Mouse (Mus musculus): ENCODE data around the gene Arl5c.

Arl5c gene

GRCm38 (mm10) chr11:98019883-98020610 lies 24.1 kb upstream of the Arl5c start:
- no peak for DNase-seq

- DNase-seq, result peak in 1 of 2 experiments; percentile 40
These were observed 23.1 kb upstream of the Arl5c start for GRCm38 (mm10) chr11:98018858-98019641.

- no peak for DNase-seq
These were observed 22.2 kb upstream of the Arl5c start for GRCm38 (mm10) chr11:98018222-98018621.

GRCm38 (mm10) chr11:98016824-98017223 lies 20.8 kb upstream of the Arl5c start:
- DNase-seq, result no peak

GRCm38 (mm10) chr11:98016177-98016576 lies 20.2 kb upstream of the Arl5c start:
- no peak for DNase-seq

GRCm38 (mm10) chr11:98012831-98013230 lies 16.9 kb upstream of the Arl5c start:
- no peak for DNase-seq

GRCm38 (mm10) chr11:98011716-98012115 lies 15.7 kb upstream of the Arl5c start:
- no peak for DNase-seq

GRCm38 (mm10) chr11:98008087-98008486 lies 12.1 kb upstream of the Arl5c start:
- no peak for DNase-seq

- no peak for DNase-seq
These were observed 9.7 kb upstream of the Arl5c start for GRCm38 (mm10) chr11:98005686-98006085.

GRCm38 (mm10) chr11:98005076-98005475 lies 9.1 kb upstream of the Arl5c start:
- no peak for DNase-seq

- no peak for DNase-seq
These were observed 8.2 kb upstream of the Arl5c start for GRCm38 (mm10) chr11:98004161-98004560.

- no peak for DNase-seq
These were observed 7.2 kb upstream of the Arl5c start for GRCm38 (mm10) chr11:98003171-98003671.

- peak; percentile 69 to 90 for DNase-seq
These were observed 6.6 kb upstream of the Arl5c start for GRCm38 (mm10) chr11:98002627-98003026.

GRCm38 (mm10) chr11:98001986-98002385 lies 6.0 kb upstream of the Arl5c start:
- no peak for DNase-seq

GRCm38 (mm10) chr11:98001351-98001824 lies 5.4 kb upstream of the Arl5c start:
- DNase-seq, result no peak

GRCm38 (mm10) chr11:98000378-98001140 lies 4.6 kb upstream of the Arl5c start:
- no peak for DNase-seq

- no peak for DNase-seq
These were observed 3.8 kb upstream of the Arl5c start for GRCm38 (mm10) chr11:97999748-98000147.

GRCm38 (mm10) chr11:97998898-97999608 lies 3.1 kb upstream of the Arl5c start:
- no peak for DNase-seq

- no peak for DNase-seq
These were observed 2.3 kb upstream of the Arl5c start for GRCm38 (mm10) chr11:97998074-97998793.

GRCm38 (mm10) chr11:97997387-97997960 lies 1.5 kb upstream of the Arl5c start:
- DNase-seq, result no peak

- no peak for DNase-seq
These were observed 710 bp upstream of the Arl5c start for GRCm38 (mm10) chr11:97996691-97997090.
